Mouse (Mus musculus): ENCODE results near the gene Rsu1.
A peak's percentile ranks its signal among the peaks of the same experiment; 100 is the strongest.
"Not testable (repeated sequence)": the region's sequence is repeated elsewhere in the genome, so short reads cannot be mapped to it uniquely, and the experiment has no call there.

Rsu1 gene

GRCm38 (mm10) chr2:13224546-13224945, 46.7 kb downstream of the Rsu1 start:
- peak; percentile 79 for DNase-seq (ENCODE audit: low read depth)

- peak; percentile 52 for DNase-seq (ENCODE audit: low read depth)
Measured at GRCm38 (mm10) chr2:13223451-13223850, 47.8 kb downstream of the Rsu1 start.

GRCm38 (mm10) chr2:13220141-13220540, 51.1 kb downstream of the Rsu1 start:
- peak; percentile 35 for DNase-seq (ENCODE audit: low read depth)

GRCm38 (mm10) chr2:13218112-13218511, 53.1 kb downstream of the Rsu1 start:
- no peak for DNase-seq (ENCODE audit: low read depth)

- DNase-seq (ENCODE audit: low read depth) = no peak
Measured at GRCm38 (mm10) chr2:13206825-13207224, 64.4 kb downstream of the Rsu1 start.

- no peak for DNase-seq (ENCODE audit: low read depth)
Measured at GRCm38 (mm10) chr2:13206367-13206766, 64.8 kb downstream of the Rsu1 start.

GRCm38 (mm10) chr2:13202805-13203475, 68.3 kb downstream of the Rsu1 start:
- DNase-seq (ENCODE audit: low read depth) = no peak

GRCm38 (mm10) chr2:13199713-13200112, 71.5 kb downstream of the Rsu1 start:
- DNase-seq (ENCODE audit: low read depth) = no peak

- no peak for DNase-seq (ENCODE audit: low read depth)
Measured at GRCm38 (mm10) chr2:13199033-13199432, 72.2 kb downstream of the Rsu1 start.

- DNase-seq (ENCODE audit: low read depth) = no peak
Measured at GRCm38 (mm10) chr2:13195540-13195939, 75.7 kb downstream of the Rsu1 start.

GRCm38 (mm10) chr2:13192157-13192556, 79.1 kb downstream of the Rsu1 start:
- peak; percentile 22 for DNase-seq (ENCODE audit: low read depth)

GRCm38 (mm10) chr2:13190767-13191166, 80.4 kb downstream of the Rsu1 start:
- DNase-seq (ENCODE audit: low read depth) = no peak

GRCm38 (mm10) chr2:13188831-13189495, 82.3 kb downstream of the Rsu1 start:
- no peak for DNase-seq (ENCODE audit: low read depth)

- DNase-seq (ENCODE audit: low read depth) = no peak
Measured at GRCm38 (mm10) chr2:13183124-13183523, 88.1 kb downstream of the Rsu1 start.

- not testable (repeated sequence) for DNase-seq (ENCODE audit: low read depth)
Measured at GRCm38 (mm10) chr2:13181899-13182298, 89.3 kb downstream of the Rsu1 start.

- no peak for DNase-seq (ENCODE audit: low read depth)
Measured at GRCm38 (mm10) chr2:13177698-13178395, 93.4 kb downstream of the Rsu1 start.

GRCm38 (mm10) chr2:13176304-13176620, 95.0 kb downstream of the Rsu1 start:
- no peak for DNase-seq (ENCODE audit: low read depth)

- DNase-seq (ENCODE audit: low read depth) = no peak
Measured at GRCm38 (mm10) chr2:13175536-13176303, 95.5 kb downstream of the Rsu1 start.

- no peak for DNase-seq (ENCODE audit: low read depth)
Measured at GRCm38 (mm10) chr2:13174461-13174860, 96.8 kb downstream of the Rsu1 start.

GRCm38 (mm10) chr2:13170651-13171050, 100.6 kb downstream of the Rsu1 start:
- DNase-seq (ENCODE audit: low read depth) = no peak

- DNase-seq (ENCODE audit: low read depth) = no peak
Measured at GRCm38 (mm10) chr2:13169962-13170361, 101.3 kb downstream of the Rsu1 start.

- no peak for DNase-seq (ENCODE audit: low read depth)
Measured at GRCm38 (mm10) chr2:13169158-13169890, 101.9 kb downstream of the Rsu1 start.

Measured in naive thymus-derived CD4-positive, alpha-beta T cell, adult 2 months (primary cell).